Mouse (Mus musculus): ENCODE measurements around the gene Spc25. TPM values are rescaled to one million over a fixed set of nuclear protein-coding genes. Genes with fewer than 3 reads are reported as not detected.

The Spc25 gene
- polyA plus RNA-seq, 1 experiment from 2014 or later: 229 TPM

DNA sequence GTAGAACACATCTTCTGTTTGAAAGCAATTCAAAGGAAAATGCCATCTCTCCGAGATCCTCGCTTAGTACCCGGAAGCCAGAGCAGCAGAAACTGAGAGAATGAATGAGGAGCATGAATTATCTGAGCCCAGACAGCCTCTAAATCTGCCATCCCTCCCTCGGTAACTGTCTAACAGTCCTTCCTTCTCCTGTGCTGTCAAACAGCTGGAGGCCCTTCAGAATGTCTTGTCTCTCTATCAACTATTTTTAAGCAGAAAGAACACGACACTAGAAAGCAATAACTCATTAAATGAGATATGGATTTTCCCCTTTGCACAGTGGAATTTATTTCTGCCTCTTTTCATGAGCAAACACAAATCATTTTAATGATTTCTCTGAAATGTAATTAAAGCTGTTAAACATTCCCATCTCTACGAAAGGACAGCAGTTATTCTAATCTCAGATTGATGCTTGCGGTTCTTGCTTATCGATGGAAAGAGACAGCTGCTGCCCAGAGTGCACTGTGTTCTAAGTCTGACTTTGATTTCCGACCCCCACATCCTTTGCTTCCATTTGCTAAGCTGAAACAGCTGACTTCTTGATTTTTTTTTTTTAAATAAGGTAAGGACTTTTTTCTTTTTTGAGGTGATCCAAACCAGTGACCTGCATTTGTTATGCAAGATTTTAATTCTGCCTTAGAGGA lies 35.5 kb downstream of the Spc25 start:
- H3K27me3 ChIP-seq (ENCODE audit: insufficient read depth, poor library complexity, severe bottlenecking): no peaks in the 10 kb centered on the region
- no peaks in the 10 kb centered on the region for H3K9me3 ChIP-seq
- 84% methylated on average over 9 of the region's 9 CpGs for WGBS
- no peaks in the 10 kb centered on the region for H3K4me1 ChIP-seq (replicated peaks)
- H3K4me3 ChIP-seq: no peak overlapping the region
- H3K27ac ChIP-seq: no peak overlapping the region
- DNase-seq (ENCODE audit: low spot score): no peak
- H3K36me3 ChIP-seq: no peaks in the 10 kb centered on the region

DNA sequence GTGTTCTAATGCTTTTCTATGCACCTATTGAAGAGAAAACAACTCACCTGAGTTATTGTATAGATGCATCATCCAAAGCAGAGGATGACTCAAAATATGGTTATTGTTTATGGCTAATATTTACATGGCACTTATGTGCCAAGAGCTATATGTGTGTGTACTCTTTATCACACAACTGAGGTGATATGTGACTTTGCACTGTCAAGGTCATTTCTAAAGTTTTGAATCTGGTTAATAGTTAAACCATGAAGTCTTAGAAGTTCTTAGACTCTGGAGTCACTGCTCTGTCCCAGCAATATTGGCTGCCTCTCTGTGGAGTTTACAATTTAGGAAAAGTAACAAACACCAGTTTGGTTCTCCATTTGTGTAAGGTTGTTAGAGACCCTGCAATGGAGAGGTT lies 47.1 kb downstream of the Spc25 start:
- no peak for DNase-seq (ENCODE audit: low spot score)
- no peaks in the 10 kb centered on the region for H3K9me3 ChIP-seq
- peaks cover 12% of the 10 kb centered on the region for H3K4me1 ChIP-seq (replicated peaks)
- no peak overlapping the region for H3K4me3 ChIP-seq
- H3K27me3 ChIP-seq (ENCODE audit: insufficient read depth, poor library complexity, severe bottlenecking): no peaks in the 10 kb centered on the region
- no peaks in the 10 kb centered on the region for H3K36me3 ChIP-seq
- no peak overlapping the region for H3K27ac ChIP-seq

DNA sequence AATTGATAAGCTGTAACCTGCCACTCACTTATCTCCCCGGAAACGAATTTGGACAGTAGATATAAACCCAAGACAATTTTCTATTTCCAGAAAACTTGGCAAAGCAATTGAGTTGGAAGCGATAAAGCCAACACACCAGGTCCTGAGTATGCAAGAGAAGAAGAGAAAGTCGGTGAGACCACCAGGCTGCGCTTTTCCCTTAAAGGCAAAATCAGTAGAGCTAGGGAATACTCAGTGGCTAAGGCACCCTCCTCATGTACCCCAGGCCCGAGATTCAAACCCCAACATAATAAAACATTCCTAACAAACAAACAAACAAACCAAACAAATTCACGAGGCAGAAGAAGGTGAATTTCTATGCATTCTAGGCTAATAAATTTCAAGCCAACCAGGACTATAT lies 49.7 kb downstream of the Spc25 start:
- Histone ChIP-seq H3K4me1 (replicated peaks) (0 out of 2 replicates have a peak, but pooled peaks cover 5% of the 10 kb centered on the region), H3K36me3 (no peaks in the 10 kb centered on the region), H3K4me3 (no peak overlapping the region), H3K9me3 (no peaks in the 10 kb centered on the region), H3K27me3 (ENCODE audit: insufficient read depth, poor library complexity, severe bottlenecking) (no peaks in the 10 kb centered on the region), H3K27ac (no peak overlapping the region)
- 79% methylated on average over 7 of the region's 7 CpGs for WGBS
- no peak for DNase-seq (ENCODE audit: low spot score)

DNA sequence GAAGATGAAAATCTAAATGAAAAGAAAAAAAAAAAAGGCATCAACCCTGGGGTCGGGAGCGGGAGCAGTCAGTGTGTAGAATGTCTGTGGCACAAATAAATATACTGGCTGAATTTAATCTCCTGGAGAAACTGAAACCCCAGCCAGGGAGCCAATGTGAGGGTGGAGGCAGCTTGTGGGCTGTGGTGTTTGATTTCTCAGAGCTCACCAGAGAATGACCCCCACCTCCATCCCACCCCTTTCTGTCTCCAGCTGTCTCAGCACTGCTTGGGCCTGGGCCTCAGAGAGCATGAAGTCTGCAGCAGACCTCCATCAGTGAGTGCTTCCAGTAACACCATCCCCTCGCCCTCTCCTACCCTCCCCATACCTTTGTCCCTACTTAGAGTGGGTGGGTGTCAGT lies 50.1 kb downstream of the Spc25 start:
- no peaks in the 10 kb centered on the region for H3K9me3 ChIP-seq
- WGBS: 61% methylated on average over 3 of the region's 3 CpGs
- 0 out of 2 replicates have a peak, but pooled peaks cover 5% of the 10 kb centered on the region for H3K4me1 ChIP-seq (replicated peaks)
- H3K4me3 ChIP-seq: no peak overlapping the region
- no peaks in the 10 kb centered on the region for H3K27me3 ChIP-seq (ENCODE audit: insufficient read depth, poor library complexity, severe bottlenecking)
- no peak overlapping the region for H3K27ac ChIP-seq
- DNase-seq (ENCODE audit: low spot score): no peak
- H3K36me3 ChIP-seq: no peaks in the 10 kb centered on the region

GRCm38 (mm10) chr2:69150841-69151240 lies 55.2 kb downstream of the Spc25 start:
- no peak for DNase-seq (ENCODE audit: low spot score)
- no peak overlapping the region for H3K4me3 ChIP-seq
- no peaks in the 10 kb centered on the region for H3K9me3 ChIP-seq
- no peaks in the 10 kb centered on the region for H3K36me3 ChIP-seq
- 73% methylated on average over 5 of the region's 5 CpGs for WGBS
- H3K27me3 ChIP-seq (ENCODE audit: insufficient read depth, poor library complexity, severe bottlenecking): no peaks in the 10 kb centered on the region
- 0 out of 2 replicates have a peak, but pooled peaks cover 2% of the 10 kb centered on the region for H3K4me1 ChIP-seq (replicated peaks)
- no peak overlapping the region for H3K27ac ChIP-seq

DNA sequence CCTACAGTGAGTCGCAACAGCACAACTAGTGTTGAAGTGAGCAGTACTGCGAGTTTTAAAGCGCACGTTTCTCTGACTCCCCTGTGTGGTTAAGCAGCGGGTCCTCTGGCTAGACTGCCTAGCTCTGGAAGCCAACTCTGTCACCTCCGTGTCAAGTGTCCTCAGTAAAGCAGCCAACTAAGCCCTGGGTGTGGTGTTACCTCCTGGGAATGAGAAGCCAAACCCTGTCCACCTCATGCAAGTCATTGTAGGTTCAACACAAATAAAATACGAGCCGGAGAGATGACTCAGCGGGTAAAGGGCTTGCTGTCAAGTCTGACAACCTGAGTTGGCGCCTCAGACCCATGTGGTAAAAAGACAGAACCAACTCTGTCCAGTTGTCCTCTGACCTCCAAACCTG lies 56.8 kb downstream of the Spc25 start:
- WGBS: 91% methylated on average over 10 of the region's 10 CpGs

GRCm38 (mm10) chr2:69148691-69149090 lies 57.3 kb downstream of the Spc25 start:
- 87% methylated on average over 3 of the region's 3 CpGs for WGBS

More for the DNA sequence above, 56.8 kb downstream of the Spc25 start:
- H3K4me3 ChIP-seq: no peak overlapping the region
- H3K36me3 ChIP-seq: no peaks in the 10 kb centered on the region
- DNase-seq (ENCODE audit: low spot score): no peak
- H3K9me3 ChIP-seq: no peaks in the 10 kb centered on the region
- peaks cover 2% of the 10 kb centered on the region; the same call in 1 of the 2 replicates for H3K4me1 ChIP-seq (replicated peaks)
- H3K27ac ChIP-seq: no peak overlapping the region
- H3K27me3 ChIP-seq (ENCODE audit: insufficient read depth, poor library complexity, severe bottlenecking): no peaks in the 10 kb centered on the region

More at GRCm38 (mm10) chr2:69148691-69149090, 57.3 kb downstream of the Spc25 start:
- Histone ChIP-seq H3K9me3 (no peaks in the 10 kb centered on the region), H3K27ac (no peak overlapping the region), H3K4me1 (replicated peaks) (peaks cover 3% of the 10 kb centered on the region; the same call in 1 of the 2 replicates), H3K4me3 (no peak overlapping the region), H3K27me3 (ENCODE audit: insufficient read depth, poor library complexity, severe bottlenecking) (no peaks in the 10 kb centered on the region), H3K36me3 (no peaks in the 10 kb centered on the region)
- DNase-seq (ENCODE audit: low spot score): no peak

Other genes with a start within 250 kb of the Spc25 start
- 0.41 and 0.75 TPM in 2 replicates for gene Nostrin, start 70.4 kb downstream of the Spc25 start, polyA plus RNA-seq (2016; fragmentation: Nextera tagmentation; extraction: Ambion mirVana)
- not detected in 2 replicates for gene G6pc2, start 4.9 kb upstream of the Spc25 start, polyA plus RNA-seq (2016; fragmentation: Nextera tagmentation; extraction: Ambion mirVana)
- 0.09 TPM in 1 of 2 replicates, not detected in the other for gene Abcb11, start 136.4 kb upstream of the Spc25 start, polyA plus RNA-seq (2016; fragmentation: Nextera tagmentation; extraction: Ambion mirVana)
- gene Dhrs9, start 174.3 kb upstream of the Spc25 start, polyA plus RNA-seq (2016; fragmentation: Nextera tagmentation; extraction: Ambion mirVana): not detected in 2 replicates